Mouse (Mus musculus) cerebellum, postnatal 14 days (tissue): ENCODE measurements around the gene Gm10197.
A peak's percentile ranks its signal among the peaks of the same experiment; 100 is the strongest.
"Not testable (repeated sequence)": the region's sequence is repeated elsewhere in the genome, so short reads cannot be mapped to it uniquely, and the experiment has no call there.

ENCODE experiments used
- DNase-seq, 2 experiments: peaks; one replicate each; pipeline ENCODE4 v3.0.0; 2021; ENCODE audit warnings: mixed read lengths in 2 of 2

Gm10197 gene

DNA sequence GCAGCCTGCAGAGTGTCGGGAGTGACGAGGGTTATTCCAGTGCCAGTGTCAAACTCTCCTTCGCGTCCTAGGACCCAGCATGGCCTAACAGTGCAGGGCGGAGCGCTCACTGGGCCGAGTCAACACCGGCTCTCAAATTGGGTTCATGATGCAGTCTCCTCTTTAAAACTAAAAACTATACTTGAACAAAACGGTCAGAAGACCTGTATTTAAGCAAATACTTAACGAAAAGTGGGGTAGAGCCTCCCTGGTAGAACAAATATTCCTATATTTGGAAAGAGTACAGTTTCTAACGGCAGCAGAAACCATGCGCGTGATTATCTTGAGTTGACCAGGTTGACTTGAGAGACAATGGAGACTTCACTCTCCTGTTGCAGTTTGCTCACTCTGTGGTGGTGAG is at the start of gene Gm10197:
Gene Gm10197 (minus strand): TSS at position 101 of the 400 bp plus-strand sequence.
- DNase-seq: no peak

DNA sequence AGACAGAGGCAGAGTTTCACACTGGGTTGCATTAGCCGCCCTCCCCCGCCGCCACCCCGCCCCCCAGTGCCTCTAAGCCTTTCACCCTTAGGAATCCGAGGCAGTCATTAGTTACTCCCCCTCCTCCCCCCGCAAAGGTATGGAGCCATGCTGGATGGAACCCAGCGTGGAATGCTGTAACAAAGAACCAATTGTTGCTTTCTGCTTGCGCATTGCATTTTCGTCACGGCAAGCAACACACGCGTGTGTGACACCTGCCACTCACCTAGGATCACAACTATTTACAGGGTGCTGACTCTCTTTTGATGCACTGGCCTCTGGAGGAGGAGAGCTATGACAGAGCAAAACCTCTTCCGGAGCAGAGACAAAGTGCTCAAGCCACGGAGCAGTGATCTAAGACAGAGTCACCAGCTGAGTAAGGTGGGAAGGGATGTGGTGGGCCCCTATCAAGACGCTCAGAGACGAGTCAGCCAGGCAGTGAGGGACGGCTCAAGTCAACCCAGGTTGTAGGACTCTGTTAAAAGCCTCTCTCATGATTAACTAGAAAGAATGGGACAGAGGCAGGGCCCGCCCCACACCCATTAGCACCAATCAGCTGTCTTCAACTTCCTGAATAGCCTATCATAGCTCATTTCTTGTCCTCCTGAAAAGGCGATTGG is 49.5 kb upstream of the Gm10197 start:
- DNase-seq: peak; percentile 78 to 80

DNA sequence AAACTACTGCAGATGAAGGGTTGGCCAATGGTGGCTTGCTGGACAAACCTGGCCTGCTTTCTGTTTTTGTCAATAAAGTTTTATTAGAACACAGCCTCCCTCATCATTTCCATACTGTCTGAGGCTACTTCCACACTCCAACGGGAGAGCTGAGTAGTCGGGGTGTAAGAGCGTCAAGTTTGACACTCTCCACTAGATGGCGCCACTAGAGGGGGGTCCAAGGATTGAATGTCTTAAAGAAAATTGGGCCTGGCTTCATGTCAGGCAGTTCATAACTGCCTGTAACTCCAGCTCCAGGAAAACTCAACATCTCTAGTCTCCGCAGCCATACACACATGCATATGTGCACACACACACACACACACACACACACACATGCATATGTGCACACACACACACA is 48.3 kb upstream of the Gm10197 start:
- DNase-seq: peak; percentile 71 to 83

DNA sequence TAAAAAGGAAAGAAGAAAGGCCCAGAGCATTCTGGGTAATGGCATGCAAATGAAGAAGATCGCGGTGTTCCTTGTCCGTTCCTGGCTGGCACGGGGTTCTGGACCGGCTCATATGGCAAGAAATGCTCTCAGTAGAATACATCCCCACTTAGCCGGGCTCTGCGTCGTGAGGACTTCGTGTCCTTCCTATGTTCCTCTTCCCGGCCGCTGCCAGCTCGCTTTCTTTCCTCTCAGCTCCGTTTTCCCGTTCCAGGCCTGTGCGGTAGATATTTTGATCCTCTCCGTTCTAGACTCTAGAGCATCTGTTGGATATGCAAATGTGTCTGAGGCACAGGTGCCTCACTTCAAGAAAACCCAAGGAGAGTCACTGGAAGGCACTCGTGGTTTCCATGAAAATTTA is 43.6 kb upstream of the Gm10197 start:
- DNase-seq: no peak

DNA sequence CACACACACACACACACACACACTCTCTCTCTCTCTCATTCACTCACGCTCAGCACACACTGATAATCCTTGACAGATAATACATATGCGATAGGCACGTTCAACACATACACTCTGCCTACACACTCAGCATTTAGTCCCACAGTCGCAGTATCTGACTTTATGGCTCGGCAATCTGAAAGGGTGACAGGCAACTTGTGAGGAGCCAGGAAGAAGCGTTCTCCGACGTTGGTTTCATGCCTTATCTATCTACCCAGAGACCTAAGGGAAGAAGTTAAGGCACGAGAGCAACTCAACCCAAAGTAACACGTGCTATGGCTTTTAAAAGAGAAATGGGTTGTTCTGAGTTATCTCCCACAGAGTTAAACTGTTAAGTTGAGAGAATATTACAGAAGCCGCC is 43.1 kb upstream of the Gm10197 start:
- no peak for DNase-seq

DNA sequence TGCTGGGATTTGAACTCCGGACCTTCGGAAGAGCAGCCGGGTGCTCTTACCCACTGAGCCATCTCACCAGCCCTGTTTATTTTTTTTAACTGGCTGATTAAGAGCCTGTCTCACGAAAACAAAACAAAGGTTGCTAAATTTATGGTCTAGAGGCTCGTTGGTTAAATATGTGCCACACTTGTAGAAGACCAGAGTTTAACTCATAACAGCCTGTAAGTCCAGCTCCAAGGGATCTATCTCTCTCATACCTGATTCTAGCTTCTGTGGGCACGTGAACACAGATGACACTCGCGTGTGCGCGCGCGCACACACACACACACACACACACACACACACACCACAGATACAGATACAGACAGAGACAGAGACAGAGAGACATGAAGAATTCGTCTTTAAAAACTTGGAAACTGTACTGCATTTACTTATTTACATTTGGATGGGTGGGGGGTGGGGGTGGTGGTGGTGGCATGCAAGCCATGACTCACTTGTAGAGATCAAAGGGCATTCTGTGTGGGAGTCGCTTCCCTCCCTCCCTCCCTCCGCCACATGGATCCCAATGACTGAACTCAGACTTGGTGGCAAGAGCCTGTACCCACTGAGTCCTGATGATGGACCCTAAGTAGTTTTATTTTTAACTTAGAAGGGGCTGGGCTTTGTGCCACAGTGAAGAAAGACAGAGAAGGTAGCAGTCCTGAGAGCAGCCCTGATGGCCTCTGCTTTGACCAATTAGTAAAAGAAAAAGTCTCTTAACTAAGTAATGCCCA is 42.2 kb upstream of the Gm10197 start:
- DNase-seq: no peak

DNA sequence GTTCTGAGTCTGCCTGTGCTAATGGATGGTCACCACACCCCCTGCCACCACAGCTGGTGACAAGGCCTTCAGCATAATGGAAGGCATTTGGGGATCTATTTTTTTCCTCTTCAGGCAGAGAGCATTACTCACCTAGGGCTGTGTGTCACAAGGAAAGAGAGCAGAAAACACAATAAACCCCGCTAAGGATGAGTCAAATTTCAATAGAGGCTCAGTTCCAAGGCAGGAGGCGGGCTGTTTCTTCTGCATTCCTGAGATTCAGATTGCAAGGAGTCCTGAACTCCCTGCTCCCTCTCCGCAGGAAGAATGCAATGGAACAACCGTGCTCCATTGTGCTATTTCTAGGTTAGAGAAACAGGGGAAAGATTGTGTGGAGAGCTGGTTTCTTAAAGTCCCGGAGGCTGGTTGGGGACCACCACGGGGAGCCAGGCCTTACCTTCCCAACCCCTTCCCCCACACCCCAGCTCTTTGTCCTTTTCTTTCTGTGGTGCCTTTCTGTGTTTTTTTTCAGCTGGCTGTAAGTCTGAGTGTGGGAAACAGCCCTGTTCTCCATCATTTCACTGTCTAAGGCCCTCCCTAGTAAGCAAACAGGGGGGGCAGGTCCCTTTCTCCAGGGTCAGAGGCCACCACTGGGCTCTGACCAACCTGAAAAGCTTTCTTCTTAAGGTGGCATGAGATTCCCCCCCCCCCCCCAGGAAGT is 40.7 kb upstream of the Gm10197 start:
- DNase-seq: no peak

DNA sequence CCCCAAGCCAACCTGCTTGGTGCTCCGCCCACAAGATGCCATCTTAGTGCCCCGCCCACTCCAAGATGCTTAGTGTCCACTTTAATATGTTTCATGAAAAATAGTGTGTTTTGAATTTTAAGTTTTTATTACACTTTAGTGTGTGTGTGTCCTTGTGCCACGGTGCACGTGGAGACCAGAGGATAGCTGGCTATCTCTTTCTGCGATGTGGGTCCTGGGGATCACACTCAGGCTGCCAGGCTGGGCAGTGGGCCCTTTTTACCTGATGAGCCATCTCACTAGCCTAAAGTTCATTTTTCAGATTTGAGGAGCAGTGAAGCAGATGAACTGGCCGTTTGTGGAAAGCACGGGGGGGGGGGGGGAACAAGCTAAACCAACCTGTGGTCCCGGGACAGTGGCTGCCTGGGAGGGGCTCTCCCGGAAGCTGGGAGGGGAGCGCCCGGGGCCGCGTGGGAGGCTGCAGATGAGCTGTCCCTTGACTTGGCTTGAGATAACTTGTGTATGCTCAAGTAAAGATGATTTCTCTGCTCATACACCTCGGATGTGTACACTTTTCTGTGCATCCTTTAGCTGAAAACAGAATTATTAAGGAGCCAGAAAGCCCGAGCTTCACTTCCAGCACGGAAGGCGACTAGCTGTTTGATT is 38.2 kb upstream of the Gm10197 start:
- DNase-seq: no peak

DNA sequence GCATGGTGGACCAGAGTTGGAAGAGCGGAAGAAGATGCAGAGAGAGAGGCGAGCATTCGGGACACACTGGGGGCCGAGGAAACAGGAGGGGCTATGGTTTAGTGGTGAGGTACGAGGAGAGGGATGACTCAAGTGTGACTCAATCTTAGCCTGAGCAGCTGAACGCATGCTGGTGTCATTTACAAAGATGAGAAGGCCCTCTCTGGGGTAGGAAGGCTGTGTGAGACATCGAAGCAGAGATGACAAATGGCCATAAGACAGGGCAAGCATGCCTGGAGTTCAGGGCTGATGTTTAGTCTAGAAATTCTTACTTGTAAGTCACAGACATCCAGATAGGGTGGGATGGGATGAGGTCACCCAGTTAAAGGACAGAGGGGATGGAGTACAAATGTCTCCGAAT is 36.8 kb upstream of the Gm10197 start:
- no peak for DNase-seq

DNA sequence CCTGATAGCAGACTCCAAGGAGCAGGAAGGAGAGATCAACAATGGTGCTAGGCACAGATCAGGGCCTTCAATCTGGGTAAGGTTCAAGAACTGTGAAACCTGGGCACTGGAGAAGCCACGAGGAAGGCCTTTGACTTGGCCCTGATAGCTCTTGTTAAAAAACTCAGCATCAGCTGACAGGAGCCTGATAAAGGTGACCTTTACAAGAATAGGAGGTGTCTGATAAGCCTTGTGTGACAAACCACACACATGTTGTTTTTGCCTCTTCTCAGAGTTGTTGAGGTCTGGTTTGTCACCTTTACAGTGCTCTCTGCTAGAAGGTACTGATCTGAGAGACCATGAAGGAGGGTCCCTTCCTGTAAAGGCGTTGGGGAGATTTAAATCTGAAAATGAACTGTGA is 35.8 kb upstream of the Gm10197 start:
- no peak for DNase-seq

DNA sequence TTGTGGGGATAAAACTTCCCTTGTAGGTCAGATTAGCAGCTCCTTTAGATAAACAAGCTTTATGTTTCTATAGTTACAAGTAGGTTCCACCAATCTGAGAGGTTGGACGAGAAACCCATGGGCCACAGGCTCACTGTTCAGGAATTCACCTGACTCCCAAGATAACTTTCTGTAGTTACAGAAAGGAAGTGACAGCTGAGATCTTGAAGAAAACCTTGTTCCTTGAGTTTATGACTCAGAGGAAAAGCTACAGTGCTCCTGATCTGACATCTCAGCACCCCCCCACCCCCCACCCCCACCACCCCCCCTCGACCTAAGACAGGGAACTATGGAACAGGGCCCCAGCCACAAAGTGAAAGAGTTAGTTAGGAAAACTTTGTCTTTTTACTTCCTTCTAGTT is 34.2 kb upstream of the Gm10197 start:
- no peak for DNase-seq

DNA sequence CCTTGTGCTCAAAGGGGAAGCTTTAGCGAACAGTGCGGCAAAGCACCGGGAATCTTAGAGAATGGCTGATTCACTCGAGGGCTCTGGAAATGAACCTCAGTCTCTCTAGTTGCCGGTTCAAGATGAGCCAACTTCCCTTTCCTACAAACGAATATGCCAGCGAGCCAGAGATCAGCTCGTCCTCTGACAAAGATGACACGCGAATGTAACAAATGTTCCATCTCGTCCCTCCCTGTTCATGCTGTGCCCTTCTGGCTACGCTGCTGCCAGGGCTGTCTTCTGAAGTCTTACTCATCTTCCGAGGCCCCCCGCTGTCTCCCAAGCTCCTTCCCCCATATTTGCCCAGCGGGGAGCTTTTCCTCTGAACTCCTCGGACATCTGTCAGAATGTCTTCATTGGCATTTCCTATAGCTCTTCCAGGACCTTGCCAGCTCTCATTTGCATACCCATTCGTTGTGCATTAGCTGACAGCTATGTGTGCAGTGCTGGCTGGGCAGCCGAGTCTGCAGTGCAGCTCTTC is 33.3 kb upstream of the Gm10197 start:
- peak; percentile 96 to 98 for DNase-seq

DNA sequence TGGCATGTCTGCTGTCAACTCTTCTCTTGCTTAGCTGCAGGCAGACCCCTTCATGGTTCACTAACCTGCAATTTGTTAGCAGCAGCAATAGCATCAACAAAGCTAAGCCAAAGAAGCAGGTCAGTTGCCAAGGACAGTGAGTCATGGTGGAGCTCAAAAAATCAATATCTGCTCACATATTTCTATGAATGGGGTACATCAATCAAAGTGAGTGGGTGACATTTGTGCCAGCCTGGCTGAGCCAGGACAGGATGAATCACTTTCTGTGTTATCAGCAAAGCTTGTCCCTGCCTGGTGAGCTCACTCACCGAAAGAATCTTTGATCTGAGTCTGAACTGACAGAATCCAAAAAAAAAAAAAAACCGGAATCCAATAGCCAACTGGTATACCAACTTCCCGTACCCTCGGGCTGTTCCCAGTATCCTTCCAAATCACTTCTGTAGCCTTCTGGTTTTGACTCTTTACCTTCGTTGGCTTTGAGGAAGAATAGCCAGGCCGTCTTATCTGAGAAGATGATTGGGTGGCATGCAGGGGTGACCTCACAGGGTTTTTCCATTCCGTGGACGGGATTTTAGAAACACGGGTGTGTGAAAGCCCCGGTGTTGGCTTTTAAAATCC is 32.8 kb upstream of the Gm10197 start:
- peak; percentile 73 to 79 for DNase-seq

DNA sequence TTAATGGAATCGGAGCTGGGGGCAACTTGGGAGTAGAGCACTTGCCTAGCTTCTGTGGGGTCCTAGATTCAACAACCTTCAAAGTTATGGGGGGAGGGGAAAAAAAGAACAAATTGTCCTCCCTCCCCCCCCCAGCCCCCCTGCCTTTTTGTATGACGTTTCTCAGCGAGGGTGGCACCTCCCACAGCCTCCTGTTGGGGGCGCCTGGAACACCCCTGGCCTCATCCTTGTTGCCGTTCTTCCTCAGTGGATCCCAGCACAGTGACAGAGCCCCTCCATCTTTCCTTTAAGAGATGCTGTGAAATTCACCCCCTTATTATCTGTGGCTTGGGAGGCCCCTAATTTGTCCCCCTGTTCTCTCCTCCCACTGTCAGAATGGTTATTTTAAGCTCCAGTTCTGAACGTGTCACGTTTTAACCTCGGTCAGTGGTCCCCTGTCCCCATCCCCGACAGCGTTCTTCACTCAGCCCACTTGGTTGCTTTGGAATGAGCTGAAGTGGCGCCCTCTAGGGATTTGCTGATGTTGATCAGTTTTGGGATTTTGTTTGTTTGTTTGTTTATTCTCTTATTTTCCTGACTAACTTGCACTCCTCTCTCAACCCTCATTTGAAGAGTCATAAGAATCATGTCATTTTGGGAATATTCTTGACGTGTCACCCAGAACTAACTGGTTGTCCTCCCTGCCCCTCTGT is 31.3 kb upstream of the Gm10197 start:
- DNase-seq: peak in 1 of 2 experiments; percentile 66

DNA sequence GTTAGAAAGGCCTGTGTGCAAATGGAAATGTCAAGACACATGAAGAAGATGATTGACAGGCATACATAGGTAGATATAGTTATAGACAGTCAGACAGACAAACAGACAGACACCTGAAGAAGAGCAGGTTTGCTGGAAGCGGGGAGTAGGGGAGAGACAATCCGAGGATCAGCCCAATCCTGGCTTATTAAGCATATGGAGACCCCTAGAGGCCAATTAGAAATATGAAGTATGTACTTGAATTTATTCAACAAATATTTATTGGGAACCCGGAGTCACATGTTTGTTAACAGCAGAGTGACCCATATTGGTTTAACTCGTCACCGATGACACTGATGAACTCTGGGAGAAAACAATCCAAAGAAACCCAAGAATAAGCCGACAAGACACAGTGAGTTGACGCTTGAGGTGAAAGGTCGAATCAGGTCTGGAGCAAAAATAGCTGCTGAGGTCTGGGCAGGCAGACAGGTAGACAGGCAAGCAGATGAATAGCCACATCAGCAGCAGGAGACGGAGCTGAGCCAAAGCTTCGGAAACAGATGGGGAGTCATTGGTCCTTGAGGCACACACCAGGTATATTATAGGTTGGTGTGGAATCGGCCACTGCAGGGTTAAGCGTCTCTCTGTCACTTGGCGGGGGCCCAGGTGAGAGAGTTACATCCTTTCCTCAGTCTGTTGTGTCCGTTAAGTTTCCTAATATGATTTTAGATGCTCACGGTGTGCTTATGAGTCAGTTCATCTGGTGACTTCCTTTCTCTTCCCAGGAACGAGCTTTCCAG is 29.0 kb upstream of the Gm10197 start:
- DNase-seq: peak; percentile 52 to 66

DNA sequence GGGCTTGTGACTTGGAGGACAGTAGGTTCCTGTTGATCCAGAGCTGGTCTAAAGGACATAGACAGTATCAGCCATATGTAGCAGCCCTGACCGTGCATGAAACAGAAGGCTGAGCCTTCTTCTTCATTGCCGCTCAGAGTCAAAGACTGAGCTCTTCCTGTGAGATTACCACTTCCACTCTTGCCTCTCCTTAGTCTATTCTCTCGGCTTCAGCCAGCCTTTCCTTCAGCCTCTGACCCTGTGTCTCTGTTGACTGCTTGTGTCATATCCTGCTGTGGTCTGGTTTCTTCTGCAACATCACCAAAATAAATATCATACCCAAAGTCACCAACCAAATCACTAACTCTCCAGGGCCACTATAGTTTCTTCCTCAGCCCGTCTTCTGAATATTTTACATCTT is 27.6 kb upstream of the Gm10197 start:
- DNase-seq: no peak

DNA sequence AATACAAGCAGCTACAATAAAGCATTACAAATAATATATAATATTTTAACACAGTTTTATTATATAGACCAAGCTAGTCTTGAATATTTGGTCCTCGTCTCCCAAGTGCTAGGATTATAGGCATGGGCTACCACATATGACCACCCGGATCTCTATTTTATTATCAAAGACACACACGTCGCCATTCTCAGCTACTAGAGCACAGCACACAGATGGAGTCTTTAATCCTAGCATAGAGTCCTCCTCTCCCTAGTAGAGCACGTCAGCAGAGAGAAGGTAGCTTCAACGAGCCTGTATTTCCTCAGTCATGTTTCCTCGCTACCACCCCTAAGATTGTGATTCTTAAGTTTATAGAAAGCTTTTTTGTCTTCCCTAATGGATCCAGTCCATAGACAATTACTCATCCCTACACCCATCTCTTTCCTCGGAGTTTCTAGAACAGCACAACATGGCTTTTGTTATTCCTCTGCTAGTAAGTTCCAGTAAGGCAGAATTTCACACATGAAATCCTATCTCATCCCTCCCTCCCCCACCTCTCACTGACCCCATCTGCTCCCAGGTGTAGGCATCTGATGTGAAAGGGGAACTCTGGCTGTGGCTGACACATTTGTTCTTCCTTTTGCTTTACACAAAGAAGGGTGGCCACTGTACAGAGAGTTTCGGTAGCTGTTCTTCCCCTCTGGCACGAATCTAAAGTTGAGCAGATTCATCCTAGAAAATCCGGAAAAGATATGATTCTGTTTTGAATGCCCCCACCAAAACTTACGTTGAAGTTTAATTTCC is 26.1 kb upstream of the Gm10197 start:
- no peak for DNase-seq

DNA sequence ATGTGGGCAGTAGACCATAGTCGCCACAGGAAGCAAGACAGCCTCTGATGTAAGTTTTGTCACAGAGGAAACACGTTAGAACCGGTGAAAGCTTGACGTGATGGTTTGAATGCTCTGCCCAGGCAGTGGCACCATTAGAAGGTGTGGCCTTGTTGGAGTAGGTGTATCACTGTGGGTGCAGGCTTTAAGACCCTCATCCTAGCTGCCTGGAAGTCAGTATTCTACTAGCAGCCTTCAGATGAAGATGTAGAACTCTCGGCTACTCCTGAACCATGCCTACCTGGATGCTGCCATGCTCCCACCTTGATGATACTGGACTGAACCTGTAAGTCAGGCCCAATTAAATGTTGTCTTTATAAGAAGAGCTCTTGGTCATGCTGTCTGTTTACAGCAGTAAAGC is 24.2 kb upstream of the Gm10197 start:
- not testable (repeated sequence) for DNase-seq

DNA sequence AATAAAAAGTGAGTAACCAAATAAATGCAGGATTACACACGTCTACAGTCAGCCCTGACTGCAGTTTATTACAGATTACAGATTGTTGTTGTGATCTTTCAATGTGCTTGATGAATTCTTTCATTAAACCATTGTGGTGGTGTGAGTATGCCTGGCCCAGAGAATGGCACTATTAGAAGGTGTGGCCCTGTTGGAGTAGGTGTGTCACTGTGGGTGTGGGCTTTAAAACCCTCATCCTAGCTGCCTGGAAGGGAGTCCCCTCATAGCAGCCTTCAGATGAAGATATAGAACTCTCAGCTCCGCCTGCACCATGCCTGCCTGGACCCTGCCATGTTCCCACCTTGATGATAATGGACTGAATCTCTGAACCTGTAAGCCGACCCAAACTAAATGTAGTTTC is 23.4 kb upstream of the Gm10197 start:
- DNase-seq: peak in 1 of 2 experiments; percentile 37

DNA sequence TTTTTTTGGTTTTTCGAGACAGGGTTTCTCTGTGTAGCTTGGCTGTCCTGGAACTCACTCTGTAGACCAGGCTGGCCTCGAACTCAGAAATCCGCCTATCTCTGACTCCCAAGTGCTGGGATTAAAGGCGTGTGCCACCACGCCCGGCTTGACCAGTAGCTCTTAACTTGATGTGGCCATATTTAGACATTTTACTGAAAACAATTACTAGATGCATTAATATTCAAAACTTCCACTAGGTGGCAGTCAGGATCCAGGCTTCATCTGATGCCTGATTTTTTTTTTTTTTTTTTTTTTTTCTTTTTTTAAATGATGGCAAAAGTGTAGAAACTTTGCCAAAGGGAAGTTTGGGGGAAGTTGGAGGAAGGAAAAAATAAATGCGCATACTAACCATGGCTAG is 23.0 kb upstream of the Gm10197 start:
- DNase-seq: peak; percentile 76 to 79
